Mouse (Mus musculus) cerebellum, postnatal 10 days (tissue): ENCODE measurements around the gene Elk4.

Experiments used
- DNase-seq, 2 experiments: peaks; one replicate each; pipeline ENCODE4 v3.0.0; 2021; ENCODE audit warnings: mixed read lengths in 2 of 2

Elk4 gene

GRCm38 (mm10) chr1:132007282-132007815 lies at the start of gene Elk4:
Gene Elk4, plus strand, starts transcription at chr1:132007607.
- peak; percentile 95 for DNase-seq

DNA sequence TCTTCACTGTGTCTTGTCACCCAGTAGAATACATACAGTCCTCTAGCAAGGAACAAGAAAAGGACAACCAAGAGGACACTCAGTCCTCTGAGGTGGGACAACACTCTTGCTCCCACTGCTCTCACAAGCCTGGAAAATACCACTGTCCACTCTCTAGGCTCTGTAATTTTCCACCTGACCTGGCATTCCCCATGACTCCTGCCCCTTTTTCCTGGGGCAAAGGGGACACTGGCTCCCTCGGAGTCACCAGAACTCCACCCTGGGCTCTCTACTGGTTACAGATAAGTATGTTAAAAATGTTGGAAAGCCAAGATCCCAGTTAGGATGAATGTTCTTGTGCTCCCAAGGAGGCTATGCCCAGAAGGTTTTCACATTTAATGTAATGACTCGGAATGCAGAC lies 46.4 kb upstream of the Elk4 start:
- no peak for DNase-seq

DNA sequence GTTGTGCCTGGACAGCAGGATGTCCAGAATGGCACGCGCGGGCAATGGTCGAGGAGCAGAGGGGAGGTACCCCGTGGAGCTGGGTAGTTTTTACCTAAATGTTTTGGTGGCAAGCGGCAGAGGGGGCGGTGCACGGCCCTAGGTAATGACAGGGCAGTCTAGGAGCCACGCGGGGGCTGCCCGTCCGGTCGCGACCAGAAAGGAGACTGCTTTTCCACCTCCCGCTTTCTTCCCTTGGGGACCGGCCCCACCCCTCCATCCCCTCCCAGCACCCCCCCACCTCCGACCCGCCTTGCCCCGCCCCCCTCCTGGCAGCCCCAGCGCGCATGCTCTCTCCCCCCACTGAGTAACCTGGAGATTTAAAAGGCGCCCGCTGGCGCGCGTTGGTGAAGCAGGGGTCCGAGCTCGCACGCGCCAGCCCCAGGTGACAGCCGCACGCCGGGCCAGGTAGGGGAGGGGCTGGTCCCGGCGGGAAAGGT lies 44.8 kb upstream of the Elk4 start, which contains the start of gene Slc45a3:
Gene Slc45a3, plus strand, starts transcription at position 362 of the 479 bp plus-strand sequence.
- peak; percentile 34 to 45 for DNase-seq

GRCm38 (mm10) chr1:131963085-131963951 lies 44.1 kb upstream of the Elk4 start:
- DNase-seq: peak; percentile 13 to 18

- no peak for DNase-seq
Measured at GRCm38 (mm10) chr1:131964100-131964499, 43.3 kb upstream of the Elk4 start.

DNA sequence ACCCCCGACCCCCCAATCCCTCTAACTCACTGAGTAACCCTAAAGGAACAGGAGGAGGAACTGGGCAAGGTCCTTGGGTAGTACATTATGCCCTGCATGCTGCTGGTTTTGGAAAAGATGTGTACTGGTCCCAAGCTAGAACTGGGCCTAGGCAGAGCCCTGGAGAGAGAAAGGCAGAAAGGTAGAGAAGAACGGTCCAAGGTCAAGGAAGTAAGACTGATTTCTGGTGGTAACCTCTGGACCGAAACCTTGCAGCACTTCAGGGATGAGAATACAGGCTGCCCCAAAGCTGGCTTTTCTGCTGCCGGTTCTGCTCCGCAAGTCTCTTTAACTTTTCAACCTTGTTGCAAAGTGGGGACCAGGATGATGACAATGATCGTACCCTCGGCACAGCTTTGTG lies 42.8 kb upstream of the Elk4 start:
- no peak for DNase-seq

GRCm38 (mm10) chr1:131965818-131966217 lies 41.6 kb upstream of the Elk4 start:
- no peak for DNase-seq

DNA sequence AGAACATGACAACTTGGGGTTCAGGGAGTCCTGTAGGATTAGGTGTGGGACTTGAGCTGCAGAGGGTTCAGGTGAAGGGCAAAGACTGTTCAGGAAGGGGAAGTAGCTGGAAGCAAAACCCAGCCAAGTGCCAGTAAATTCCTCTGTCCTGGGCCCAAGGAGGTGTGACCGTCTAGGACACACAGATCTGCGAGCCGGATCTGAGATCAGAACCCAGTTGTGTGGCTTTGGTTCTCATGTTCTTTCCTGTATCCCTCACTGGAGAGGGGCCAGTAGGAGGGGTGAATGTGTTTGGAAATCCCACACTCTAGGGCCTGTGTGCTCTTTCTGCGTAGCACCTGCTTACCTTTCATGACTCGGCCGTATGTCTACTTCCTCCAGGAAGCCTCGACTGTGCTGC lies 40.1 kb upstream of the Elk4 start:
- no peak for DNase-seq

DNA sequence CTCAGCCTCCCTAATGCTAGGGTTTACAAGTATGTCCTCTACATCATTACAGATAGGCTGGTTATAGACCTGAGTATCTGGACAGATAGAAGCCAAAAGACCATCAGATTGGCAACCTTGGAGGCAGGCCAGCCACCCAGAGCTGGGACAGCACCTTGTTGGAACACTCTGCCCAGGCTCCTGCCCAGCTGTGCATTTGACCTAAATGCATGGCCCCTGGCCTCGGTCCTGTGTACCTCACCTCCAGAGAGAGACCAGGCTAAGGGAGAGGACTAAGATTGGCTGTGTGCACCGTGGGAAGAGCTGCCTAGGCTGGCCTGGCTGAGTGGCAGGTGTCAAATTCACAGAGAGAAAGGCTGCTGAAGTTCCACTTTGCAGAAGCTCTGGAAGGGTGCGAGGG lies 38.9 kb upstream of the Elk4 start:
- no peak for DNase-seq

GRCm38 (mm10) chr1:131968983-131969382 lies 38.4 kb upstream of the Elk4 start:
- no peak for DNase-seq

- DNase-seq: no peak
Measured at GRCm38 (mm10) chr1:131969825-131970224, 37.6 kb upstream of the Elk4 start.

DNA sequence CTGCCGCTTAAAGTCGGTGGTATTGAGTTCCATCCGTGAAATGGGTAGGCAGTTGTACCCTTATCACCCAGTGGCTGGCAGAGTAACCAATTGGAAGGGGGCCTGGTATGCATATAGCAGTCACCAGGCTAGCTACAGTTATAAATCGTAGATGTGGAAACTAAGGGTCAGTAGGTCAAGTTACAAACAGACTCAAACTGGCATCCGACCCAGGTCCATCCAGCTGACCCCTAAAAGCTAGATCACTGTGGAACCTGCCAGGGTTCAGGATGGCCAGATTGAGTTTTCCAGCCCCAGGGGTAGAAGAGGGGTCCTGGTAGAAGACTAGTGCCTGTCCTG lies 37.1 kb upstream of the Elk4 start:
- DNase-seq: no peak

DNA sequence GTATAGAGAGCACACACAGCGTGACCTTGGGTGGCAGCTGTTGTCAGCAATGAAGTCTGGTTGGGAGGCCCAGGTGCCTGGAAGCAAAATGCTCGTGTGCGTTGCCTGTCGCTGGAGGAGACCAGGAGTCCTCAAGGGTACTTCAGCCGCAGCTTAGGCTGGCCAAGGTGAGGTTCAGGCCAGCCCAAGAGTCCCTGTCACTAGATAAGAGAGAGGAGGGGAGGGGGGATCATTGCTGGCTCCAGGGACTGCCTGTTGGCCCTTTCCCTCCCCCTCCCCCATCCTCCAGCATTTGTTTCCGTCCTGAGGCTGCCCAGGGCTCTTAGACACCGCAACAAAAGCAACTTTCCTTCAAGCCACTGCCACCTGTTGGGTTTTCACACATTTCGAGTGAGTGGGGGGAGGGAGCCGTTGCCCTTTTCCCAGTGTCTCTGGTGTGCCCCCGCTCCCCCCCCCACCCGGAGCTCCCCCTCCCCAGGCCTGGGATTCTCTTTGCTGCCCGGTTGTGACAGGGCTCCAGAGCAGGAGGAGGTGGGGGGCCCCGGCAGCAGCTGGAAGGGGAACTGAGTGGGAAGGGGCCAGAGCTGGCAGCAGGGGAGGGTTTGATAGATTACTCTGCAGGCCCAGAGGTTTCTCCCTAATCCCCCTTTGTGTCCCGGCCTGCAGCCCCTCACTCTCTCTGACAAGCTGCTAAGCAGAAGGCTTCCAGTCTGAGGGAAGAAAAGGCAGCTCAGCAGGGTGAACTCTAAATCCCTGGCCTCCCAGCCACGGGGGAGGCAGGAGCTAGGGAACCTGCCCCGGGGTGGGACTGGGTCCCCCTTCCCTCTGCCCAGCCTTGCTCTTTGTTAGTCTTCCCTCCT lies 36.5 kb upstream of the Elk4 start:
- DNase-seq: no peak

DNA sequence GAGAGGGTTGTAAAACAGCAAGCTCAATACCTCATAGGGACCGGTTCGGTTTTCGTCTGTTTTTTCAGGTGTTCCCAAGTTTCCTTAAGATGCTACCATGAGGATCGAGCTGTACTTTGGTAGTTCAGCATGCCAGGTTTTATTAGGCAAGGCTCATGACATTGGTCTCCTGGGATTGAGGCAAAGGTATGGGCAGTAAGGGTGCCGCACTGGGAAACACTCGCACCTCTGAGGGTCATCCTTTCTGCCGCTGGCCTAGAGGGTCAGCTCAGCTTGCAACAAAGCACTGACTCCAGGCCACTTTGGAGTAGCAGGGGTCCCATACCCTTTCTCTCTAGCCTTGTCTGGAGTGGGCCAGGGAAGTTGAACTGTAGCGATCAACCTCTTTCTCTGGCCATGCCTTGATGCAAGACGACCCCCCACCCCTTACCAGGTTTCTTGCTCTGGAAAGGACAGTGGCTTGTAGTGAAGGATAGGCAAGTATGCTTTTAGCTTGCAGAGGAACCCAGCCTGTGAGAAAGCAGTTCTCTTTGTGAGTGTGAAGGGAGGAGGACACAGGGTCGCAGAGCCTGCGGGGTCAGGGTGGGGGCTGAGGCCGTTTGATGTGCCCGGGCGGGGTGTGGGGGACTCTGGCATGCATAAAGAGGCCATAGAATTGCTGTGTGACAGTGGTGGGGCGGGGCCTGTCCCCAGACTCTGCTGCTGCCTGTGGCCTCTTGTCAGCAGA lies 35.5 kb upstream of the Elk4 start:
- no peak for DNase-seq

GRCm38 (mm10) chr1:131972498-131973334 lies 34.7 kb upstream of the Elk4 start:
- no peak for DNase-seq

- no peak for DNase-seq
Measured at GRCm38 (mm10) chr1:131973991-131974390, 33.4 kb upstream of the Elk4 start.

DNA sequence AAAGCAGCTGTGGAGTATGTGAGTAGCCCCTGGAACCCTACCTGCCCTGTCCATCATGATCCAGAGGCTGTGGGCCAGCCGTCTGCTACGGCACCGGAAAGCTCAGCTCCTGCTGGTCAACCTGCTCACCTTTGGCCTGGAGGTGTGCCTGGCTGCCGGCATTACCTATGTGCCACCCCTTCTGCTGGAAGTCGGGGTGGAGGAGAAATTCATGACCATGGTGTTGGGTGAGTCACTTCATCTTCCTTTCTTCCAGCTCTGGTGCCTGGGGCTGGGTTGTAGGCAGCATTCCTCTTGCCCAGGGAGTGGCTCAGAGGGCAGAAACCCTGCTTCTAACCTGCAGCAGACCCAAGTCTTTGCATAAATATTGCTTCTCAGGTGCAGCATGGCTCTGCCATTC lies 30.5 kb upstream of the Elk4 start:
- DNase-seq: no peak

DNA sequence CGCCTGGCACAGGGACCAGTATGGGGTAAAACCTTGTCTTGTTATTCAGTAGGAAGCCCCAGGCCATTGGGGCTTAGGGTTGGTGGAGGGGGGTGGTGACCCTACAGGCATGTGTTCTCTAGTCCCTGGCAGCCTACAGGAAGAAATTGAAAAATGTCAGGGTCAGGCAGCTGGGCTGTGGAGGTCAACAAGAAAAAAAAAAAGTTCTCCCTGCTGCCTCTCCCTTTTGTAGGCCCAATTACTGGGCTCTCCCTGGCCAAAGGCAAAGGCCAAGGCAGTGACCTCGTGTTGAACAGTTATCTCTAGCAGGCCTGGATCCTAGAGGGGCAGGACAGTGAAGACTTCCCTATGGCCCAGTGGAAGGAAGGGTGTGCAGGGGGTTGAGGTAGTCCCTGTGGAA lies 26.9 kb upstream of the Elk4 start:
- DNase-seq: no peak

DNA sequence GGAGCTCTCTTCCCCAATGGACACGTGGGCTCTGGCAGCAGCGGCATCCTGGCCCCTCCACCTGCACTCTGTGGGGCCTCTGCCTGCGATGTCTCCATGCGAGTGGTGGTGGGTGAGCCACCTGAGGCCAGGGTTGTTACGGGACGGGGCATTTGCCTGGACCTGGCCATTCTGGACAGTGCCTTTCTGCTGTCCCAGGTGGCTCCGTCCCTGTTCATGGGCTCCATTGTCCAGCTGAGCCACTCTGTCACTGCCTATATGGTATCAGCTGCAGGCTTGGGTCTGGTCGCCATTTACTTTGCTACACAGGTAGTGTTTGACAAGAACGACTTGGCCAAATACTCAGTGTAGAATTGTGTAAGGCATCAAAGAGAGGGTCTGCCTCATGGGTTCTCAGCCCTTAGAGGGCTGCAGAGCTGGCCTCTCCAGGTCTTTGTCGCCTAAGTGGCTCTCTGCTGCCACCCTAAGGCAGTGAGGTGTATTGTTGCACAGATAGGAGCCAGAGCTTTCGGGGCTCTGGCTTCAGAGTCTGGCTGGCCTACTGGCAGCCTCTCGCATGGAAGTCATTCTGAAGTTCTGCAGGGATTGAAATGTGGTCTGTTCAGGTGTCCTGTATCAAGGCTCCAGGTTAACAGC lies 25.9 kb upstream of the Elk4 start:
- peak; percentile 87 to 88 for DNase-seq

DNA sequence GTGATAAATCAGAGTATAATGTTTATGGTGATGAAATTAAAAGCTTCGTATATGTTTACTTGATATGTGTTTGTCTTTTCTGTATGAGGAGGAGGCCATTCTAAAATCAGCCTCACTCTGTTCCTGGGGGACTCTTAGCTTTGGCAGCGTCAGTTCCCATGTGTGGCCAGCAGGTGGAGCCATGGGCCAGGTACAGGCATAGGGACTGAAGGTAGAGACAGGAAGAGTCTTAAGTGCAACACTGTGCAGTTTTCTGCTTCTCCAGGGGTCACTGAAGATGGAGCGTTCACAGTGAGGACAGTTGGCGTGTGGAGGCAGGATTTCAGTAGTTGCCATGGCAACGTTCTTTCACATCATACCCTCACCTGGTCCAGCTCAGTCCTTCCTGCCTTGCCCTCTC lies 24.5 kb upstream of the Elk4 start:
- DNase-seq: peak; percentile 90 to 91

DNA sequence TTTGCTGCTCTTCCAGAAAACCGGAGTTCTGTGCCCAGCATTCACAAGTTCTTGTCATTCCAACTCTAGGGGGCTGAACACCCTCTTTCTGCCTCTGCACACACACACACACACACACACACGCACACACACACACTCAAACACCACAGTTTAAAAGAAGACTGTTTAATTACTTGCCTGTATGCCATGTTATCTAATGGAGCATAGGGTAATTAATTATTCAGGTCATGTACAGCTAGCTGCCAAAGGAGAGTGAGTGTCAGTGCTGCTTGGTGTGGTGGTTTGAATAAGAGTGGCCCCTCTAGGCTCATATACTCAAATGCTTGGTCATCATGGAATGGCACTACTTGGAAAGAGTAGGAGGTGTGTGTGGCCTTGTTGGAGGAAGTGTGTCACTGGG lies 23.6 kb upstream of the Elk4 start:
- DNase-seq: no peak
